Mouse (Mus musculus) brain, embryonic 14.5 days (tissue): ENCODE data around the gene Rbpjl.

Source experiments
- CTCF ChIP-seq: fragments of 200-500 bp; IDR thresholded peaks from 2 replicates; pipeline ENCODE4 v1.5.1; 2012; ENCODE audit warnings: inconsistent platforms, mild to moderate bottlenecking, moderate library complexity, borderline replicate concordance; ENCODE audit not compliant: insufficient read depth, insufficient read length; ENCODE audit errors: extremely low read depth
- POLR2A ChIP-seq: fragments of 200-500 bp; IDR thresholded peaks from 2 replicates; pipeline ENCODE4 v1.6.1; 2012; ENCODE audit warnings: mild to moderate bottlenecking, inconsistent platforms, borderline replicate concordance; ENCODE audit not compliant: poor library complexity, insufficient read depth, insufficient read length, severe bottlenecking; ENCODE audit errors: extremely low read depth

- TF ChIP-seq CTCF, result no peak
- no peak for TF ChIP-seq POLR2A
Measured at GRCm38 (mm10) chr2:164405060-164405459, 2.1 kb downstream of the Rbpjl start, which contains the start of gene Matn4.
